Mouse (Mus musculus) cerebellum, adult 9-10 months (tissue): Measurements from ENCODE around the gene Zfp467.
A peak's percentile ranks its signal among the peaks of the same experiment; 100 is the strongest.

Experiments
- DNase-seq: peaks from one replicate; pipeline ENCODE4 v3.0.0; 2022

Zfp467 gene

DNA sequence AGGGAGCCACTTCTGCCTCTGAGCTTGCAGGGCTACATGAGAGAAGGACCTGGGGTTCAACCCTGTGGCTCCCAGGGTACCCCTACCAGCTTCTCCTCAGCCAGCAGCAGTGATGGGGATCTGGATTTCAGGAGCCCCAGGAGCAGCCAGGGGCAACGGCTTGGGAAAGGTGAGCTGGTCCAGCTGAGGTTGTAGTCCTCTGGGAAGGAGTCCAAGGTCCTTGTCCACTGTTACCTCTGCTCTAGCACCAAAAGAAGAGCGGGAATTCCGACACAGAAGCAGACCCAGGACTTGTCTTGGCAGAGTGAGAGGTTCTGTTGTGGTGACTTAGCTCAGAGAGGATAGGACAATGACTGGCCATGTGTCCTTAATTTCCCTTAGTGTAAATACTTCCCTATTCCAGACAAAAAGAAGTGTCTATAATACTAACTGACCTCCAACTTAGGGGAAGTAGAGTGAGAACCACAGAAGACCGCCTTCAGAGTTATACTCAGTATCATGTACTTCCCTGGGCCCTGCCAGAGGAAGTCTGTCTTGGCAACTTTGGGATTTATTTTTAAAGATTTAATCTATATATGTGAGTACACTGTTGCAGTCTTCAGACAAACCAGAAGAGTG lies 35.8 kb downstream of the Zfp467 start:
- no peak for DNase-seq

DNA sequence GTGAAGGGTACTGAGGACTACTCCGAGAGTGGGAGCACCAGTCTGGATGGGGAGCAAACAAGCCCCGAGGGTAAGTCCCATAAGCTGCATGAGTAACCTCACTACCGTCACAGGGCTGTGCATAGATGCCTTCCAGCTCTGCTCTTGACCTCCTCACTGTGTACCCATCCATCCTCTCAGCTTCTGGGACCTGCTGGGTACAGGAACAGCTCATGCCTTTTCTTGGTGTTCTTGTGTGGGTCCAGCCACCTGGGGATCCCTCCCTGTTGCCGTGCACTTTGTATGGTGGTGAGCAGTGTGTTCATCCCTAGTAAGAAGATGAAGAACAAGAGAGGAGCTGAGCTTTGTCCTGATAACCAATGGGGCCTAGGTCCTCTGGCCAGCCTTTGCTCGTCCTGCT lies 41.6 kb downstream of the Zfp467 start:
- DNase-seq = no peak

DNA sequence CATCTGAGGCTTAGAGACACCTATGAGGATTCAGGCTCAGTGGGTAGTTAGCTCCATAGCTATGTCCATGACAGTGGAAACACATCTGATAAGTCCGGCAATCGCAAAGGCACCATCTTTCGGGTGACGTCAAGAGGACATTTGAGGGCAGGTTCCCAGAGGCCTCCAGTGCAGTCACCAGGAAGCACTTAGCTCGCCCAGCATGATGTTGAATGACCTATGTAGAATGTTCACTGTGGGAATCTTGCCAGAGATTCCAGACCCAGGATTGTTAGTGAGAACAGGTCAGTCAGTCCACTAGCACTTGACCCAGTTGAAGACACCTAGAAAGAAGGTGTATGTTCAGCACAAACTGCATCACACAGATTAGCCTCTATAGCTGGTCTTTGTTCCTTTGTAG lies 45.7 kb downstream of the Zfp467 start:
- peak; percentile 48 for DNase-seq

GRCm38 (mm10) chr6:48397336-48397735 lies 48.3 kb downstream of the Zfp467 start:
- DNase-seq = peak; percentile 88

DNA sequence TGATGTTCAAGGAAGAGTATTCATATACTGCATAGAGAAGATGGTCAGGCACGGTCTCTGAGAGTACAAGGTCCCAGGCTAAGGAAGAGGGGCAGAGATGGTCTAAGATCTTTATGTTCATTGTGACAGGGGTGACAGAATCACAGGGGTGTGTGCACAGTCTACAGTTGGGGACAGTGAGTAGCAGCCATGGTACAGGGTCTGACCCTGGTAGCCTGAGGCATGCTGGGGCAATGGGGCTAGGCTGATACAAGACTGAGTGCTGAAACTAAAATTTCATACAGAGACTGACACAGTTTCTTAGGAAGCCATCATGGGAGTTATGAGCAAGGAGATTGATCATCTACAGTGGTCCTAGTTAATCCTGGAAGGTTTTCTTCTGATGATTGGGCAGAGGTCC lies 48.9 kb downstream of the Zfp467 start:
- no peak for DNase-seq

GRCm38 (mm10) chr6:48396008-48396595 lies 49.5 kb downstream of the Zfp467 start:
- DNase-seq = no peak

DNA sequence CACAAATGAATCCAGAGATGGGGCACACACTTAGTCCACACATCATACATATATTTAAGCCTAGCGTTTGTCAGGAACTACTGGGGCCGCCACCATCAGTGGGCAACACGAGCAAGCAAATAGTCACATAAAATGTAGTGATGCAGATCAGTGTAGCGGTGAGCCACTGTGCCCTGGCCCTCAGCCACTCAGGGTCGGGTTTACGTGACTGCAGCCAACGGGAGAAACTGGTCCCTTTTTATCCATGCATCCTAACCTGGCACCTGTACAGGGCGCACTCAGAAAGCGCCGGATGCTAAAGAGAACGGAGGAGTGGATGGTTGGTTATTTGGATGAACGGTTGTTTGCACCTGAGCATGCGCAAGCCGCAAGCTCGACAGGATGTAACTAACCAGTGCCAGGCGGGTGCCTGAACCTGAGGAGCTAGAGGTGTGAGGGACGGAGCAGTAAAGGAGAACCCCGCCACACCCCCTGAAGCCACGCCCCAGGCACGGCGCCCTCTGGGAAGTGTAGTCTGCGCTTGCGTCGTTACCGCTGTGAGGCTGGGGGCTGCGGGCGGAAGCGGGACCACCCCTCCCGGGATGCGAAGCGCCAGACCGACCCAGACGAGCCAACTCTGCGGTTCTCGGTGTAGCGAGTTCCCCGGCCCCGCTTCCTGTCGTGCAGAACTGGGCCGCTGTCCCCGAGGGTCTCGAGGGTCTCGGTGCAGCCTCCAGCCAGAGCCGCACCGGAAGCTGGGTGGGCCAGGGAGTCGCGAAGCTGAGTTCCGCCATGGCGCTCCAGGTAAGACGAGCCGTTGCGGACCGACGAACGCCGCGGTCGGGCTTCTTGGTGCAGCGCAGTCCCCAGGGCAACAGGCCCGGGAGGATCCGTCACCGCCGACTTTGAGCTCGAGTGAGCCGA lies 50.3 kb downstream of the Zfp467 start, which contains the start of gene Krba1:
Krba1 (plus strand) TSS at position 482 of the 903 bp plus-strand sequence.
- peak; percentile 97 for DNase-seq

DNA sequence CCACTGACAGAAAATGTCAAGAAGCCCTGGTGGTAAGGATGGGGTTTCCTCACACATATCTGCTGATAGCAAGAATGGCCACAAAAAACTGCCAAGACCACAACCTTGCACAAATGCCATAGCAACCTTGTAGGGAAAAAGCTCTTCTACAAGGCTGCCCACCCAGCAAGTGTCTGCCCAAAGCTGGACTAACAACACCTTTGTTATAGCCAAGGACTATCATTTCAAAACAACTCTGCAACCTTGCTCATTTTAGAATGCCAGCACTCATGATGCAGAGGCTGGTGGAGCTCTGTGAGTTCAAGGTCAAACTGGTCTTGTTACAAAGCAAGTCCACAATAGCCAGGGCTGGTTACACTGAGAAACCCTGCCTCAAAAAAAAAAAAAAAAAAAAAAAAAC lies 51.8 kb downstream of the Zfp467 start:
- DNase-seq = peak; percentile 40

DNA sequence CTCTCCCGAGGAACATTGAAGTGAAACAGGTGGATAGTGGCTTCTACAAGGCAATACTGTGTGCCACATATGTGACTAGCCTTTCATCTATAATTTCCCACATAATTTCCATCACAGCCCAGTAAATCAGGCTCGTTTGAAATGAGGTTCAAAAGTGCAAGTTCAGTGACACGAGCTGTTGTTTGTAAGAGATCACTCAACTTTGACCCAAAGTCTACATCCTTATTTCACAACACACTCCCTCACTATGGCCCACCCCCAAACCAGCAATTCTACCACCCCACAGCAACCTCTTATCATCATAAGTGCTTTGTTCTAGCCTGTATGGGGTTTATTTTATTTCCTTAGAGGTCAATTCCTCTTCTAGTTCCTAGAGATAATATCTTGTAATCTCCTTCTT lies 57.4 kb downstream of the Zfp467 start:
- no peak for DNase-seq
